Mouse (Mus musculus) common myeloid progenitor, adult 5-6 weeks (primary cell): ENCODE measurements around the gene Sspn. TPM values are rescaled to one million over a fixed set of nuclear protein-coding genes. Genes with fewer than 3 reads are reported as not detected.

ENCODE experiments used
- ATAC-seq: replicated peaks from 2 replicates; pipeline ENCODE4 v1.8.0; 2016; ENCODE audit warnings: low read depth, mild to moderate bottlenecking, moderate TSS enrichment, inconsistent platforms; ENCODE audit not compliant: poor library complexity, severe bottlenecking
- total RNA-seq: library from RNA; stranded (forward); fragments of 200-1000, 187-1606 nt; gene quantifications from 2 replicates; pipeline ENCODE4 v1.2.3, GENCODE M21; 2017

Sspn gene
- total RNA-seq, 1 experiment from 2014 or later = not detected

- ATAC-seq = no peak
Observed at GRCm38 (mm10) chr6:146009163-146009915, 77.9 kb downstream of the Sspn start.

- ATAC-seq = no peak
Observed at GRCm38 (mm10) chr6:146010093-146010764, 78.8 kb downstream of the Sspn start.

GRCm38 (mm10) chr6:146014312-146014711, 82.9 kb downstream of the Sspn start:
- no peak for ATAC-seq

Other genes starting within 250 kb of the Sspn start
- gene Rassf8, start 184.9 kb upstream of the Sspn start, total RNA-seq = 3.1 and 7.0 TPM in 2 replicates
- gene Bhlhe41, start 66.1 kb upstream of the Sspn start, total RNA-seq = under 0.01 TPM in 1 of 2 replicates, not detected in the other